Mouse (Mus musculus) stomach, postnatal 0 days (tissue): ENCODE measurements at regions not wholly inside any gene's neighbourhood (a gene's known extent, or its start where the extent isn't known, plus 50 kb on each side); places are given as distances from the start of the nearest gene placed in this dataset.
A peak's percentile ranks its signal among the peaks of the same experiment; 100 is the strongest.

Experiments used
- ATAC-seq: fragments of 200-750 bp; cut with Nextera tagmentation; 2 replicates; pipeline ENCODE4 v1.8.0; 2017; ENCODE audit not compliant: low FRiP score, low TSS enrichment
- DNase-seq: peaks from one replicate; pipeline ENCODE4 v3.0.0-alpha.2; 2016; ENCODE audit warnings: low spot score
- H3K27ac ChIP-seq: fragments of 300-500 bp; sonication (generic); replicated peaks from 2 replicates; pipeline ENCODE4 v1.5.1; 2014; ENCODE audit warnings: mild to moderate bottlenecking, control low read depth
- H3K27me3 ChIP-seq: fragments of 300-500 bp; sonication (generic); 2 replicates; pipeline ENCODE4 v1.6.1; 2014; ENCODE audit warnings: low read length; ENCODE audit not compliant: control insufficient read depth, insufficient read depth
- H3K36me3 ChIP-seq: fragments of 300-500 bp; sonication (generic); 2 replicates; pipeline ENCODE4 v1.6.1; 2014; ENCODE audit warnings: low read length, mixed read lengths; ENCODE audit not compliant: control insufficient read depth, insufficient read depth
- H3K4me1 ChIP-seq: fragments of 300-500 bp; sonication (generic); replicated peaks from 2 replicates; pipeline ENCODE4 v1.6.1; 2014; ENCODE audit warnings: antibody characterized with exemption; ENCODE audit not compliant: control insufficient read depth, insufficient read depth
- H3K4me2 ChIP-seq: fragments of 300-500 bp; sonication (generic); replicated peaks from 2 replicates; pipeline ENCODE4 v1.6.1; 2014; ENCODE audit warnings: low read depth, mild to moderate bottlenecking, control low read depth, moderate library complexity
- H3K4me3 ChIP-seq: fragments of 300-500 bp; sonication (generic); 2 replicates; pipeline ENCODE4 v1.5.1; 2014; ENCODE audit warnings: low read depth, low read length, control low read depth
- H3K9ac ChIP-seq: fragments of 300-500 bp; sonication (generic); 2 replicates; pipeline ENCODE4 v1.6.1; 2014; ENCODE audit warnings: mild to moderate bottlenecking, low read length, control low read depth, mixed read lengths
- H3K9me3 ChIP-seq: fragments of 300-500 bp; sonication (generic); 2 replicates; pipeline ENCODE4 v1.6.1; 2016; ENCODE audit warnings: low read length; ENCODE audit not compliant: control insufficient read depth
- CTCF ChIP-seq: IDR thresholded peaks from 2 replicates; pipeline ENCODE4 v1.5.1; 2016; ENCODE audit warnings: antibody characterized with exemption, low read depth, mild to moderate bottlenecking, moderate library complexity
- EP300 ChIP-seq: optimal IDR thresholded peaks from 2 replicates; pipeline ENCODE3; 2016; ENCODE audit warnings: antibody characterized with exemption
- WGBS: fragments of 180-500 bp; shearing (Covaris S2); extraction: QIAGEN DNeasy Blood & Tissue Kit; methylation state at CpG from one replicate; pipeline ENCODE4 v1.1.7; 2014; 5-methylcytosine and 5-hydroxymethylcytosine counted together

DNA sequence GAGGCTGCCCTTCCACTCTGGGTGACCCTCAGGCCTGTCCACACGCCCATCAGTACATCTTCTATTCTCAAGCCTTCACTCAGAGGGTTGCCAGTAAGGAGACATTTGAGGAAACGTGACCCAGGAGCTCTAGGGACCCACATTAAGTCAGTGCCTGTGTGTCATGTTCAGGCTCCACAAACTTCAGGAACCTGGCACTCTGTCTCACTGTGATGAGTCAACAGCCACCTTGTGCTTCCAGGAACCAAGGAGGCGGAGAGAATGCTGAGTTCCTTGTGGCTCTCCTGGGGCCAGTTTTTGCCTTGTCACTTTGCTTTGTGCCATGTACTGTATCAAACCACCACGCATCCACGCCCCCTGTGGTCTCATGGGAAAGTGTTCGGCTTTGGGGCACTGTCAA is 104.4 kb downstream of the Abhd5 start:
- ATAC-seq = peak; percentile 66; the same call in 1 of the 2 replicates
- Histone ChIP-seq H3K9me3 (no peaks in the 10 kb centered on the region), H3K4me3 (no peak overlapping the region), H3K36me3 (no peaks in the 10 kb centered on the region), H3K4me1 (no peaks in the 10 kb centered on the region), H3K9ac (no peak overlapping the region), H3K27me3 (no peaks in the 10 kb centered on the region), H3K4me2 (no peak overlapping the region), H3K27ac (no peak overlapping the region)
- 66% methylated on average over 6 of the region's 6 CpGs for WGBS
- TF ChIP-seq EP300 = no peak
- TF ChIP-seq CTCF = no peak
- peak; percentile 16 for DNase-seq

DNA sequence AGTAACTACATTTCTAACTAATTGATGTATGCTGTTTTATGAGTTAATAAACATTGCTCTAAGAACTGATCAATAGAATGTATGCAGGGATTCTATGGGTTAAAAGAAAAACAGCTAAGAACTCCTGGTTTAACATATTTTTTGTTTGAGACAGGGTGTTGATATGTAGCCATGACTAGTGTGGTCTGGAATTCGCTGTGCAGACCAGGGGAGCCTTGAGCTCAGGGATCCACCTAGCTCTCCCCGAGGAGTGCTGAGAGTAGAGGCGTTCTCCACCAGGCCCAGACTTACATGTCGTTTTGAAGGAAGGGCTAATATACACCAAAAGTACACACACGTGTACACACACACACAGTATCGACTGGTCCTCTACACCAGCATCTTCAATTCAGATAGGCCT is 108.1 kb downstream of the Abhd5 start:
- Histone ChIP-seq H3K4me1 (no peaks in the 10 kb centered on the region), H3K9ac (no peak overlapping the region), H3K36me3 (no peaks in the 10 kb centered on the region), H3K9me3 (no peaks in the 10 kb centered on the region), H3K4me2 (no peak overlapping the region), H3K4me3 (no peak overlapping the region), H3K27me3 (no peaks in the 10 kb centered on the region), H3K27ac (no peak overlapping the region)
- 62% methylated on average over 6 of the region's 6 CpGs for WGBS
- DNase-seq = no peak
- no peak for ATAC-seq
- no peak for TF ChIP-seq EP300
- TF ChIP-seq CTCF = no peak

DNA sequence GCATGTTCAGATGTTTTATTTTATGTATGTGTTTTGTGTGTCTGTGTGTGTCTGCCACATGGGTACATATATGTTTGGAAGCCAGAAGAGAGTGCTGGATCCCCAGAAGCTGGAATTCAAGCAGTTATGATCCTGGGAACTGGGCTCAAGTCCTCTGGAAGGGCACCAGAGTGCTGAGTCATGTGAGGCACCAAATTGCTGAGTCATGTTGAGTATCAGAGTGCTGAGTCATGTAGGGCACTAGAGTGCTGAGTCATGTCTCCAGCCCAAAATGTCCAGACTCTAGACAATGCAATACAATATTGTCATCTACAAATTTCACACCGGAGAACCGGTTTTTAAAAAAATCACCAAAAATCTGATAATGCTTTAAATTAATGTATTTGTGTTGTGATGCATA is 120.1 kb downstream of the Abhd5 start:
- Histone ChIP-seq H3K27me3 (no peaks in the 10 kb centered on the region), H3K27ac (no peak overlapping the region), H3K36me3 (no peaks in the 10 kb centered on the region), H3K4me2 (no peak overlapping the region), H3K9me3 (no peaks in the 10 kb centered on the region), H3K9ac (no peak overlapping the region), H3K4me3 (no peak overlapping the region), H3K4me1 (no peaks in the 10 kb centered on the region)
- no peak for TF ChIP-seq CTCF
- no peak for TF ChIP-seq EP300
- WGBS = 97% methylated on average over 2 of the region's 2 CpGs
- ATAC-seq (no peak), DNase-seq (no peak)

DNA sequence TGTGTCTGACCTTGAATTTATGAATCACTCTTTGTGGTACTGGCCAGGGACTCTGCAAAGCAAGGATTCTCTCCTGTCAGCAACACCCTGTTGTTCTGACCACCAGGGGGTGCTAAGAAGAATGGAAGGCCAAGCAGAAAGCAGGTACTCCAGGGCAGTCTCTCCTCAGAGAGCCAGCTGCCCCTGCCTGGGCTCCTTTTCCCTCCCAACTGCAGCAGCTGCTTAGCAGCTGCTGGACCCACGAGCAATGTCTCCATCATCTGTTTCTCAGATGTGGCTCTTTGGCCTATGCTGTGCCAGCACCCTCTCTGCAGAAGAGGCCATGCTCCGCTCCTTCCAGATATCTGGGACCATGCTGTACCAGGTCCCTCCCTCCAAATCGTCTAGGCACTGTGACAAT is 124.9 kb downstream of the Abhd5 start:
- no peak overlapping the region for H3K27ac ChIP-seq

DNA sequence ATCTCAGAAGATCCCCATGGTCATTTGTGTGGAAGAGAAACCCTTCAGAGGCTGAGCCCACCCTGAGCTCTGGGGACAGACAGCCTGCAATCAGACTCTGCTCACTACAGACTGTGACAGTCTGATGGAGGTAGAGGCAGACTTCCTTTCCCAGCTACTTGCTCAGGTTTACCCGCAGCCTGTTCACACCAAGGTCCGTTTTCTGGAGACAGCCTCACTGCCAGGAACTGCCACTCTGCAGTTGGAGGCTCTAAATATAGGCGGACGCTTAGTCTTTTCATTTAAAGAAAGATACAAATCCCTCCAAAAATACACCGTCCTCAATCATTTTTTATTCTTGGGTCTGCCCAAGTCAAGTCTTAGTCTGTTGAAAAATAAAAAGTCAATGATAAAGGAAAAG is 135.6 kb downstream of the Abhd5 start:
- no peak for DNase-seq
- Histone ChIP-seq H3K36me3 (no peaks in the 10 kb centered on the region), H3K4me1 (no peaks in the 10 kb centered on the region), H3K9ac (no peak overlapping the region), H3K4me2 (no peak overlapping the region), H3K4me3 (no peak overlapping the region), H3K27me3 (no peaks in the 10 kb centered on the region), H3K9me3 (no peaks in the 10 kb centered on the region), H3K27ac (no peak overlapping the region)
- no peak for TF ChIP-seq EP300
- TF ChIP-seq CTCF = no peak
- no peak for ATAC-seq
- WGBS = 81% methylated on average over 5 of the region's 5 CpGs

More for the DNA sequence above, 124.9 kb downstream of the Abhd5 start:
- no peak overlapping the region for H3K4me3 ChIP-seq
- H3K27me3 ChIP-seq = no peaks in the 10 kb centered on the region
- H3K4me2 ChIP-seq = no peak overlapping the region
- no peaks in the 10 kb centered on the region for H3K9me3 ChIP-seq
- H3K4me1 ChIP-seq = no peaks in the 10 kb centered on the region
- no peak for ATAC-seq
- no peaks in the 10 kb centered on the region for H3K36me3 ChIP-seq
- TF ChIP-seq EP300 (no peak), CTCF (peak; percentile 73)
- no peak overlapping the region for H3K9ac ChIP-seq
- DNase-seq = peak; percentile 50
- WGBS = 39% methylated on average over 3 of the region's 3 CpGs

DNA sequence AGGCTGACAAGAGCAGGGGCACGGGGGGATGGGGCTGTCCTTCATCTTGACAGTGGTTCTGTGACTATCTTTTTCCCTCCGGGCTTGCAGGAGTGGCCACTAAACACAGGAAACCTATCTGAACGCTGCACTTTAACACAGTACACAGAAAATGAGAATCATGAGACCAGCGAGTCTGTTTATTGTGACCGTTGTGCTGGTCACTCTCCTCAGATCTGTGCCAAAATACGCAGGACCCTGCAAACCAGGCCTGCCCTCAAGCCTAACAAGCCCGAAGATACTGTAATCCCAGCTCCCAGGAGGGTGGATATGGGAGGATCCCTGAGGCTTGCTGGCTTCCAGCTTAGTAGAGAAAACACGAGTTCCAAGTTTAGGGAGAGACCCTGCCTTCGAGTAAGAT is 143.3 kb downstream of the Abhd5 start:
- Histone ChIP-seq H3K4me1 (no peaks in the 10 kb centered on the region), H3K9me3 (no peaks in the 10 kb centered on the region), H3K27me3 (no peaks in the 10 kb centered on the region), H3K4me3 (no peak overlapping the region), H3K4me2 (no peak overlapping the region), H3K36me3 (no peaks in the 10 kb centered on the region), H3K9ac (no peak overlapping the region), H3K27ac (no peak overlapping the region)
- TF ChIP-seq CTCF (no peak), EP300 (no peak)
- DNase-seq = no peak
- ATAC-seq = no peak
- WGBS = 64% methylated on average over 9 of the region's 9 CpGs

DNA sequence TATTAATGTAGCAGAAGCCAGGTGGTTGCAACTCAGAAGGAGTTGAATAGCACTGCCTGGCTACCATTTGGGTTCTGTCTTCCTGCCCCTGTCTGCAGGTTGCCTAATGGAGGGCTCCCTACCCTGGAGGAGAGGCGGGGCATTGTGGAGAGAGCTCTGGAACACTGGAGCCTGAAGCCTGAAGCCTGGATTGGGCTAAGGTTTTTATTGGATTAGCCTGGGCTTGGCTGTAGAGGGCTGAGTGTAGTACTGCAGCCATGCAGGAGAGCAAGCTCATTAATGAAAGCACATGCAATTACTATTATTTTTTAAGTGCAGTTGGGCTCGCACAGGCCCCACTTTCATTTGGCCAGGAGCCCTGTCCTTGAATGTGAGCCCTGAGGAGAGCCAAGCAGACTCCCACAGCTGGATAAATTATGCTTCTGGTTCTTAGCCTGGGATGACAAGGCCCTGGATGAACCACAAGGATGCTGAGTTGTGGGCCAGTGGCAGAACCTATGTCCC is 145.1 kb downstream of the Abhd5 start:
- no peak overlapping the region for H3K27ac ChIP-seq
- H3K9me3 ChIP-seq = no peaks in the 10 kb centered on the region
- ATAC-seq (no peak), DNase-seq (no peak)
- 62% methylated on average over 2 of the region's 2 CpGs for WGBS
- no peak overlapping the region for H3K4me2 ChIP-seq
- H3K4me3 ChIP-seq = no peak overlapping the region
- H3K27me3 ChIP-seq = no peaks in the 10 kb centered on the region
- no peak overlapping the region for H3K9ac ChIP-seq
- no peaks in the 10 kb centered on the region for H3K36me3 ChIP-seq
- TF ChIP-seq CTCF (no peak), EP300 (no peak)
- no peaks in the 10 kb centered on the region for H3K4me1 ChIP-seq
